Mouse (Mus musculus) CD4-positive, CD25-positive, alpha-beta regulatory T cell, adult 2 months (primary cell): Measurements from ENCODE around the gene Irf9.
A peak's percentile ranks its signal among the peaks of the same experiment; 100 is the strongest.

ENCODE experiments used
- DNase-seq: peaks from one replicate; pipeline ENCODE4 v3.0.0-alpha.2; 2012; ENCODE audit warnings: low read depth, low spot score

The Irf9 gene

DNA sequence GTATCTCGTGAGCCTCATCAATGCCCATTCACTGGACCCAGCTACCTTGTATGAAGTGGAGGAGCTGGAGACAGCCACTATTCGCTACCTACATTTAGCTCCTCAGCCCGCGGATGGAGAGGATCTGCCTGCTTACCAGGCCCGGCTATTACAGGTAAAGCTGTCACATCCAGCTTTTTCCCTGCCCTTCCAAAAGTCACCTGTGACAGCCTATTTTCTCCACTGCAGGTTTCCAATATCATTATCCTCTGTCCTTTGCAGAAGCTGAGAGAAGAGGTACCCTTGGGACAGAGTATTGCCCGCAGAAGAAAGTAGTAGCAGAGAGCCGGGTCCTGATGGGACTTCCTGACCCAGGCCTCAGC lies at the start of gene Irf9:
TSS of gene Irf9 (plus strand) at position 301 of the 362 bp plus-strand sequence.
- DNase-seq, result peak; percentile 28

DNA sequence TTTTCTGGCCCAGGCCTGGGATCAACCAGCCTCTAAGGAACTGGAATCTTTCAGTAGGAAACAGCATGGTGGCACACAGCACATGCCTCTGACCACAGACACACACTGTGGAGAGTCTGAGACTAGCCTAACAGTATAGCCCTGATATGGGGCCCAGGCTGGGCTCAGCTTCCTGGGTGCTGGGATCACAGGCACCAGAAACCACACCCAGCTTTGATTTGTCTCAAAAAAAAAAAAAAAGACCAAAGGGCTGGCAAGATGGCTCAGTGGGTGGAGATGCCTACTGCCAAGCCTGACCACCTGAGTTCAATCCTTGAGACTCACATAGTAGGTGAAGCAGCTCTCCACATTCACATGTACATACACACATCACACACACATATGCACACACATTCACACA lies 48.7 kb upstream of the Irf9 start:
- no peak for DNase-seq

DNA sequence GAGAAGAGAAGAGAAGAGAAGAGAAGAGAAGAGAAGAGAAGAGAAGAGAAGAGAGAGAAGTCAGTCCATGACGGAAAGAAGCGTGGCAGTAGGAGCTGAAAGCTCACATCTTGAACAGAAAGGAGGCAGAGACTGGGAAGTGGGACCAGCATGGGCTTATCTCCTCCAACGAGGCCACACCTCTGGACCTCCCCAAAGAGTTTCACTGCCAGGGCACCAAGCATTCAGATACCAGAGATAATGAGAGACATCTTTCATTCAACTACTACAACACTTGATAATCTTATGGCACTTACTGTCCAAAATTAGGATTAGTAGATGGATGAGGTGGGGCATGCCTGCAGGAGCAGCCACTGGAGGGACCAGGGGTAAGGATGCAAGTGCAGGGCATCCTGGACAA lies 47.6 kb upstream of the Irf9 start:
- DNase-seq, result no peak

DNA sequence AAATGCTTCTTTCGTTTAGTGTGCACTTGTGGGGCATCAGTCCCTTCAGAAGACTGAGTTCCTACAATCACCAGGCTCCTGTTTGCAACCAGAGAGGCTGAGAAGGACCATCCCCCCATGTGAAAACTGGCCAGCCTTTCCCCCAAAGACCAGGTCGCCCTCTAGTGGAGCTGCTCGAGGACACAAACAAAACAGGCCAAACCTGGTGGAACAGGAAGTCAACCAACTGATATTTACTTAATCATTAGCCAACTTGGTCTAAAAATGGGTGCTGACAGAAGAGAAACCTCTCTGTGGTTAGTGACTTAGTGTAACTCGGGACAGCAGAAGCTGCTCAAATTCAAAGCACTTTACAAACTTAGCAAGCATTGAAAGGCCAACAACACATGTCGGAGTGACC lies 46.4 kb upstream of the Irf9 start:
- peak; percentile 88 for DNase-seq

DNA sequence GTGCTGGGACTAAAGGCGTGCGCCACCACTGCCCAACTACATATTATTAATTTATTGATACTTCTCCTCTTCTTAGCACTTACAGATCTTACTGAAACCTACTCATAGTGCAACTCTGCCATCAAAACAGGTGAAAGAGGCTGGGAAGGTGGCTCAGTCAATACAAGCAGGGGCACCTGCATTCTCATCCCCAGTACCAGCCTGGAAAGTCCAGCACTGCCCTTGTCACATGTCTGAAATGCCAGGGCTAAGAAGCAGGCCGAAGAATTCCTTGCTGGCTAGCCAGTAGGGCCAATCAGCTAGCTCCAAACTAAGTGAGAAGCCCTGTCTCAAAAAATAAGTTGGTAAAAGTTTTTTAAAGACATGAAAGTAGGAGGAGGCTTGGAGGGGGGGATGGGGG lies 45.8 kb upstream of the Irf9 start:
- DNase-seq, result no peak

DNA sequence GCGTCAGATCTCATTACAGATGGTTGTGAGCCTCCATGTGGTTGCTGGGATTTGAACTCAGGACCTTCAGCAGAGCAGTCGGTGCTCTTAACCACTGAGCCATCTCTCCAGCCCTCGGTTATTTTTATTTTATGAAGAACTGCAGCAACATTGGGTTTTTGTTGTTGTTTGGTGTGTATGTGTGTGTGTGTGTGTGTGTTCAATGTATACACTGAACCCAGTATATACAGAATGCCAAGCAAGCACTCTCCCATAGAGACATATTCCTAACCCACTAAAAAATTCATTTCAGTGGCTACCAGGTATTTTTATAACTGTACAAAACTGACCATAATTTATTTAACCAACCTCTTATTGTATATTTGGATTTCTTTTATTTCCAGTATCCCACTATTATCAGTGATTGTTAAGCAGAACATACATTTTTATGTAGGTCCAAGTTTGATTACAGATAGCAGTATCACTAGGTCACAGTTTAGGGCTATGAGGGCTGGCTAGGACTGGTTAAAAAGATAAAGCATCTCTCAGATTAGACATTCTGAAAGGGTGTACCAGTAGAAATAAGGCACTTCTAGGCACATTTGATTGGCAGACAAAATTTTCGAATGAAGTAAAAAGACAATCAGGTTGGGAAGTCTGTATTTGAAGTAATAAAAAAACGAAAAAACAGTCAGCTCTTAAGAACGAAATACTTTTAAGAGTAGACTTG lies 44.5 kb upstream of the Irf9 start:
- no peak for DNase-seq

DNA sequence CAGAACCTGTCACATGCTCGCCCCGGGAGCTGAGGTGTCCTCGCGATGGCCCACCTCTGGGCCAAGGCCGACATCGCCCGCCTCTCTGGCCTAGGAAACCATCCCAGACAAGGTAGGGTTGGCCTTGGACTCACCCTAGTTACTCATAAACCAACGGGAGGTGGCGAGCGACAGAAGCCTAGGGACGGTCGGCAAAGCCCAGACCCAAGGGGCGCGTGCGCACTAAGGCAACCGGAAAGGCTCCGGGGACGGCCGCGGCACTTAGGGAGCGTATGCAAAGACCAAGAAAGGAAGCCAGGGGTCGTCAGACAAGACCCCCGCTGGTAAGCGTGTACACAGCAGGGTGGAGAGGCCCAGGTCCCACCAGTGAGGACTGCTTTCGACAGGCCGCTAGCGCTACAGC lies 43.6 kb upstream of the Irf9 start, which contains the start of gene Dcaf11:
TSS of gene Dcaf11 (plus strand) at position 208 of the 403 bp plus-strand sequence.
- DNase-seq, result peak; percentile 91

DNA sequence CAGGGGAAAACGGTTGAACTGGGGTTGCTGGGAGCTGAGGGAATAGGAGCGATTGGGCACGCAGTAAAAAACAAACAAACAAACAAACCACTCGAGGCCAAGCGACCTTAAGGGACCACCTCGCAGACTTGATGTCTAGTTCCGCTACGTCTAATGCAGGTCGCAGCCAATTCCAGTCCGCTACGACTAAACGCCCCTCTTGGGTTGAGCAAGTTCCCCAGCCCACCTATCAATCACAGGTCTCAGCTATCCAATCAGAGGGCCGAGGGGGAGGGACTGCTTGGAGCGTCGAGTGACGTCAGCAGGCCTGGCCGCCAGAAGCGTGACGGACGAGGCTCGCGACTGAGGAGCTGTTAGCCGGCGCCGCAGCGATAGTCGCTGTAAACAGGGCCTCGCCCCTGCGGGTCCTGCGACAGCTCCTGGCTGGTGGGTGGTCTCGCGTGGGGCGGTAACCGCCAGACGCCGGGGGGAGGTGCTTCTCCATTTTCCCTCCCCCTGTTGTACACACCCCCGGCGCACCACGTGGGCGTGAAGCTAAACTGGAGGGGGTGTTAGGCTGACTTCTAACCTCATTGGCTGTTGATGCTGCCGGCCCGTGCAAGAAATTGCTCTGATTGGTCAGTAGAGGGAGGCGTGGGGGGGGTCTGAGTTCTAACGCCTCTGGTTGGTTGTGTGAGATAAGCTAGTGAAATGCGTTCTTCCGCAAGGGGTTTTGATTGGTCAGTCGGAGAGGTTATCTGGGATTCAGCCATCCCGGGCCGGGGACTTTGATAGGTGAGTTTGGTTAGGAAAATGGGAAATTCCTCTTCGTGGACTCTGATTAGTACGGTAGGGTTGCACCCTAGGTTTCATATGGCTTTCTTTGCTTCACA lies 42.9 kb upstream of the Irf9 start, which contains the start of gene A730061H03Rik:
TSS of gene A730061H03Rik (minus strand) at position 205 of the 872 bp plus-strand sequence.
- peak; percentile 98 for DNase-seq

DNA sequence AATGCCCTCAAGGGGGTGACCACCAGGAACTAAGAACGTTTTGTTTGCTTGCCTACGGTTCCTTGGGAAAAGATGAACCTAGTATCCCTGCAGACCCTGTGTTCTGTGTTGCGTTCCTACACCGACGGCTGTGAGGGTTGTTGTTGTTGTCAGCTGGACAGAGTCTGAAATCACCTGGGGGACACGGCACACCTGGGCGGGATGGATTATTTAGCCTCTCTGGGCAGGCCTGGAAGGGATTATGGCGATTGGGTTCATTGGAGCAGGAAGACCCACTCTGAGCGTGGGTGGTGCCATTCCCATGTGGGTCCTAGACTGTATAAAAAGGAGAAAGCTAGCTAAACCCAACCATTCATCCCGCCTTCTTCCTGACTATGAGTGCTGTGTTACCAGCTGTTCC lies 41.5 kb upstream of the Irf9 start:
- DNase-seq, result no peak

DNA sequence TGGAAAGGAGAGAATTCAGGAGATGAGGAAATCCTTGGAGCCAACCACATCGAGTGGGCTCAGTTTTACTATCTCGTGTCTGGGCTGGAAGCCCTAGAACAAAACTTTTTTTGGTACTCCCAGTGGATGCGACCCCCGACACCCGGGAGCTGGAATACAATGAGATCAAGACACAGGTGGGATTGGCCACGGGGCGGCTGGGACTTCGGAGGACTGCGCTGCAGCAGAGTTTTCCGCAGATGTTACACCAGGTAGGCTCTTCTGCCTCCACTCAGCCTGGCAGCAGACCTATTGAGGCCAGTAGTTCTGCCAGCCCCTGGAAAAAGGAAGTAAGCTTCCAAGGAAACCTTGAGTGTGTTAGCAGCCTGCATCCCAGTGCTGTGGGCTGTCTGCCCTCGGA lies 40.1 kb upstream of the Irf9 start:
- DNase-seq, result no peak

DNA sequence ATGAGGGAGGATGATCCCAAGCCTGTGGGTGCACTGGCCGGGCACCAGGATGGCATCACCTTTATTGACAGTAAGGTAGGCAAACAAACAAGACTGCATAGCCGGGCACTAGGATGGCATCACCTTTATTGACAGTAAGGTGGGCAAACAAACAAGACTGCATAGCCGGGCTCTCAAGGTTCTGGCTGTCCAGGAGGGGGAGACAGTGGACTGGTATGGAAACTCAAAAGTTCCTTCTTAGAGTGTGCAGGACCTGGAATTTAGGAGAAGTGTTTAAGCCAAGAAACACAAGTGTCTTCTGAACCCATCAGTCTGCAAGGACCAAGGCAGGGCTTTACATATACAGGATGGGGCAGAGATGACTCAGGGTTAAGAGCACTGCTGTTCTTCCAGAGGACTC lies 37.6 kb upstream of the Irf9 start:
- no peak for DNase-seq

DNA sequence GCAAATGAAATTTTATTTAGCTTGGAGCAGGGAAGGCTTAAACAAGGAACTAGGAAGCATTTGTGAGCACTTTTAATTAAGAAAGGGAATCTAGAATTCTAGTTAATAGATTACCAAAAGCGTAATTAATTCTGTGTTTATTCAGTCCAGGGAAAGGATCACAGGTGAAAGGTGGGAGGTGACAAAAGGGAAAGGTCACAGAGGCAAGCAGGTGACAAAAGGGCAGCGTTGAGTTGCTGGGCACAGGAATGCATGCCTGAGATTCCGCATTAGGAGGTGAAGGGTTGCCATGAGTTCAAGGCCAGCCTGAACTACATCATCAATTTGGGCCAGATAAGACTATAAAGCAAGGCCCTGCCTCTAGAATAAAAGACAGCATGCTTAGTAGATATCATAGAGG lies 35.9 kb upstream of the Irf9 start:
- DNase-seq, result no peak

DNA sequence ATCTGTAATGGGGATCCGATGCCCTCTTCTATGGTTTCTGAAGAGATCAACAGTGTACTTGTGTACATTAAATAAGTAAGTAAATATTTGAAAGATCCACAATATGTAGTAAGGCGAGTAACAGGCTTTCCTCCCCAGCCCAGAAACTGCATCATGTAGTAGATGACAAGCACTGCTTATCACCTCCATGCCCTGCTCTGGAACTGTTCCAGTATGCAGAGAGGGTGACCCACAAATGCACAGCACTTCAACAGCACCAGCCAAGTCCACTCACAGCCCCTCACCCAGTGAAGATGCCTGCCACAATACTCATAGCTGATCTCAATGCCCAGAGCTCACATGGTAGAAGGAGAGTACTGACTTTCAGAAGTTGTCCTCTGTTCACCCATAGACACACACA lies 32.8 kb upstream of the Irf9 start:
- no peak for DNase-seq

DNA sequence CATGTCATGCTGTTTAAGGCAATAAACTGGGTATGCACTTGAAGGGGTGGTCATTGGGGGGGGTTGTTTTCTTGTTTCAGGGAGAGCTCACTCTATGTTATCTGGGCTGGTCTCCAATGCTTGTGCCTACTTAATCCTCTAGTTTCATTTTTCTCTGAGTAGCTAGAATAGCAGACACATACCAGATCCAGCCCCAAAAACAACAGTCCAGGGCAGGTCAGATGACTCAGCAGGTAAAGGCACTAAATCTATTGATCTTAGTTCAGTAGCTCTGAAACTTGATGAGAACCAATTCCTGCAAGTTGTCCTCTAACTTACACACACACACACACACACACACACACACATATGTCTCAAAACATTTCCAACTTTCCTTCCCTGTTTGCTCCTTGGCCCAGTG lies 31.6 kb upstream of the Irf9 start:
- DNase-seq, result no peak

DNA sequence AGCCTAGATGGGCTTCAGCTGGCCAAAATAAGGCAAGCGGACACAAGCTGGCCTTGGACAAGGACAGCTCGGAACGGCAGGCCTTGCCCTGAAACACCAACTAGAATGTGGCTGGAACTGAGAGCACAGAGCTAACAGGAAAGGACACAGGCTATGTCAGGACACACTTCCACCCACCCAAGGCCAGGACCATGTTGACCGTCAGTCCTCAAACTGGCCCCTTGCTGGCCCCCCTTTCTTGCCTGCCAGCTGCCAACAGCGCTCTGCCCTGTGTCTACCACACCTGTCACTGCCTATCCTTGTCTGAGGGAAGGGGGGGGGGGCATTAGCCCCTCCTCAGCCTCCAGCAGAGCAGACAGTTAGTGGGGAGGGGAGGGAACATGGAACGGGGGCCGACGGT lies 28.1 kb upstream of the Irf9 start, which contains the start of gene Fitm1:
TSS of gene Fitm1 (plus strand) at position 316 of the 400 bp plus-strand sequence.
- no peak for DNase-seq

DNA sequence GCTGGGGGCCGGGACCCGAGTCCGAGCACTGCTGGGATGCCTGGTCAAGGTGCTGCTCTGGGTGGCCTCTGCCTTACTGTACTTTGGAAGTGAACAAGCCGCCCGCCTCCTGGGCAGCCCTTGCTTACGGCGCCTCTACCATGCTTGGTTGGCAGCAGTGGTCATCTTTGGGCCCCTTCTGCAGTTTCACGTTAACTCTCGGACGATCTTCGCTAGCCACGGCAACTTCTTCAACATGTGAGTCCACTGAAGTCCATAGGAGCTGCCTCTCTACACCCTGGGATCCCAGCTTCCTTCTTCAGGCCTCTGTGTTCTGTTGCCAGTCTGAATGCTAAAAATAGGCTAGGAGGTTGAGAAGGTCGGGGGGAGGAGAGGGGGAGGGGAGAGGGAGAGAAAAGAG lies 27.7 kb upstream of the Irf9 start:
- no peak for DNase-seq

DNA sequence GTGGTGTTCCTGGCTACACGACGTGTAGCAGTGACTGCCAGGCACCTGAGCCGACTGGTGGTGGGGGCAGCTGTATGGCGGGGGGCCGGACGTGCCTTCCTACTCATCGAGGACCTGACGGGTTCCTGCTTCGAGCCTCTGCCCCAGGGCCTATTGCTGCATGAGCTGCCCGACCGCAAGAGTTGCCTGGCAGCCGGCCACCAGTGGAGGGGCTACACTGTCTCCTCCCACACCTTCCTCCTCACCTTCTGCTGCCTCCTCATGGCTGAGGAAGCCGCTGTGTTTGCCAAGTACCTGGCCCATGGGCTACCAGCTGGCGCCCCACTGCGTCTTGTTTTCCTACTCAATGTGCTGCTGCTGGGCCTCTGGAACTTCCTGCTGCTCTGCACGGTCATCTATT lies 27.0 kb upstream of the Irf9 start:
- DNase-seq, result no peak

DNA sequence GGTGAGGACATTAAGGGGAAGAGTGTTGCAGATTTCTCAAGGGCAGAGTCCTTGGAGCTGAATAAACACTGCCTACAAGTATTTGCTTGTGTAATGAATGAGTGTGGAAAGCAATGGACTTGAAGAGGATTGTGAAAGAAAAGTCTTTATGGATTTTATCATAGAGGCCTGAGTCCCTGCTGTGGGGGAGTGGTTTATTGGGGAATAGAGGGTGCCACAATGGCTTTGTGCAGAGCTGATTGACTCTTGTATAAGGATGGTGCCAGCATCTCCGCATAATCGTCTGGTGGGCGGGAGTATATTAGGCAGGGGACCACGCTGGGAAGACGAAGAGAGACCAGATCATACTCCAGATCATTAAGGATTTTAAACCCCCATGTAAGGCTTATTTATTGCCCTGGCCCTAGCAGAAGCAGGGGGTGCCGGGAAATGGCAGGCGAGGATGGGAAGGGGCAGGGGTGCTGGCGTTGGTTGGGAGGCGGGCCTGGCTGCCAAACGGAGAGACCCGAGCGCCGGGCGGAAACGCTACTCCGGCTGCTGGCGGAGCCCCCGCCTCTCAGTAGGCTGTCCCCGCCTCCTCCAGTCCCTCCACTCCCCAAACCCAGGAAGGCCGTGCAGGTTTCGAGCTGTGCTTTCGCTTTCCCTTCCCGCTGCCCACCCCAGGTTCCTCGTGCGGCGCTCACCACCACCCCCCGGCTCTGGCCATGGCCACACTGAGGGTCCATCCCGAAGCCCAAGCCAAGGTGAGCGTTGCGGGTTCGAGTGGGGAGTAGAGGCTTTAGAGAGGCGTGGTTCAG lies 25.3 kb upstream of the Irf9 start, which contains the start of gene Psme1:
TSS of gene Psme1 (plus strand) at position 253 of the 797 bp plus-strand sequence.
- peak; percentile 90 for DNase-seq

DNA sequence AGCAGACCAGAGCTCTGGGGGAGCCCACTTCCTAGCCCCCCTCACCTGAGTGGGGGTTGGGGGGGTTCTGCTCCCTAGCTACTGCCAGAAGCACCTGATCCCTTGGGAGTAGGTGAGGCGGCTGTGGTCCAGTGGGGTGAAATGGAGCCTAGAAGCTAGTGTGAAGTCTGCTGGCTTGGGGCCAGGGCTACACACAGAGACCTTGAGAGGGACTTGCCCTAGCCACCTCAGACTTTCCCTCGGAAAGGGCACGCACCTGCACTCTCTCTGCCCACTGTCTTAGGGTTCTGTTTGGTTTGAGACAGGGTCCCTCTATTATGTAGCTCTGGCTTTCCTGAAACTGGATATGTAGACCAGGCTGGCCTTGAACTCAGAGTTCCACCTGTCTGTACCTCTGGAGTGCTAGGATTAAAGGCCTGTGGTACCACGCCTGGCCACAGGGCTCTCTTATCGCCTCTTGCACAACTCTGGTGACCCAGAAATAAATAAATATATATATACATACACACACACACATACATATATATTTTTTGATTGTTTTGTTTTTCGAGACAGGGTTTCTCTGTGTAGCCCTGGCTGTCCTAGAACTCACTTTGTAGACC lies 24.6 kb upstream of the Irf9 start:
- peak; percentile 72 for DNase-seq

DNA sequence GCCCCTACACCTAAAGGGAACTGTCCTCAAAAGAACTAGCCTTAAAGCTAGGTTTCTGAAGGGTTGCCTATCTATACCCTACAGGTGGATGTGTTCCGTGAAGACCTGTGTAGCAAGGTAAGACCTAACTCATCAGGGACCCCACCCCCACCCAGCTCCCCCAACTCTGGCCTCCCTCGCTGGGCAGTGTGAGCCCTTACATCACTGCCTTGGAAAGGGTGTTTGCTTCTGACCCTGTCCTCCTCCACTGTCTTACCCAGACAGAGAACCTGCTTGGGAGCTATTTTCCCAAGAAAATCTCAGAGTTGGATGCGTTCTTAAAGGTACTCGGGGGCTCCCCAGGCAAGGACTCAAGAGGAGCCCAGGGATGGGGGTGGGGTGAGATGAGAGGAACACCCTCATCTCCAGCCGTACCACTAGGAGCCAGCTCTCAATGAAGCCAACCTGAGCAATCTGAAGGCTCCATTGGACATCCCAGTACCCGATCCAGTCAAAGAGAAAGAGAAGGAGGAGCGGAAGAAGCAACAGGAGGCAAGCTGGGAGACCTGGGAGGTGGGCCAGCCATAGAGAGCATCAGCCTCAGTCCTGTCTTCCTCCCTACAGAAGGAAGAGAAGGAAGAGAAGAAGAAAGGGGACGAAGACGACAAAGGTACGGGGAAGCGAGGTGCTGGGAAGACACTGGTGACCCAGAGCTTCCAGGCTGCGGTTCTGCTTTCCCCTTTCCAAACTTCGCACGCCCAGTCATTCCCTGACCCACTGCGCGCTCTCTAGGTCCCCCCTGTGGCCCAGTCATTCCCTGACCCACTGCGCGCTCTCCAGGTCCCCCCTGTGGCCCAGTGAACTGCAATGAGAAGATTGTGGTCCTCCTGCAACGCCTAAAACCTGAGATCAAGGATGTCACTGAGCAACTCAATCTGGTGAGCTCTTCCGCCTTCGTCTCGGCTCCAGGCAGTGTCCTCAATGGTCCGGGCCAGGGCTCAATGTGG lies 23.6 kb upstream of the Irf9 start:
- DNase-seq, result no peak
